Mouse (Mus musculus) embryo, embryonic 10.5 days (tissue): ENCODE results near the gene Limch1.

Source experiments
- DNase-seq: peaks from one replicate; pipeline ENCODE4 v3.0.0-alpha.2; 2015; ENCODE audit warnings: low spot score

The Limch1 gene

DNA sequence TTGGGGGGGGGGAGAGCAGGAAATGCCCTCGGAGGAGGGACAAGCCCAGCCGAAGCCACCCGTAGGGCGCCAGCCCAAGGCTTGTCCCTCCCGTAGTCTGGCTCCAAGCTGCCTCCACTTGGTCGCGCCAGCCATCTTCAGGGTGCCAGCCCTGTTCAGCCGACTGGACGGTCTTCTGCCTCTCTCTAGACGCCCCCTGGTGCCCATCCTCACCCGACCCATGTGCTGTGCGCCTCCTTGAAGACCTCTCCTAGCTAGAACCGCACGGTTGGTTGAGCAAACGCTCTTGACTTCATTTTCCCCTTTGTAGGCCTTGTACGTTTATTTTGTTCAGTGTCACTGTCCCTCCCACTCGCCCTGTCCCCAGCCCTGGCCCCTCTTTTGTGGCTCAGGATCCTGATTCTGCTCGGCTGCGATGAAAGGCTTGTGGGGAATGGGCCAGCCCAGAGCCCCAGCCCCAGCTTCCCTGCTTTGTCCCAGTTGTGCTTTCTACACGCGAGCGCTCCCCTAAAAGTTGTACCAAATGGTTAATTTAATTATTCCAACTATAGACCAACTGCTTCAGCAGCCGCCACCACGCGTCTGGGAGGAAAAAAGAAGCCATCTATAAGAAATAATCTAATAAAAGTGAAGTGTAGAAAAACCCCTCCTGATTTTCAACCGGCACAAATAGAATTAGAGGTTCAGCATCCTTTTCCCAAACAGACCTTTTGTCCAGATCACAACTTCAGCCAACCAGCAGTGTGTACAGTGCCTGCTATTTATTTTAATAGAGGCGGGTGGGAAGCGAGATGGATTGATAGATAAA is 356.4 kb downstream of the Limch1 start:
- DNase-seq, result peak; percentile 77

DNA sequence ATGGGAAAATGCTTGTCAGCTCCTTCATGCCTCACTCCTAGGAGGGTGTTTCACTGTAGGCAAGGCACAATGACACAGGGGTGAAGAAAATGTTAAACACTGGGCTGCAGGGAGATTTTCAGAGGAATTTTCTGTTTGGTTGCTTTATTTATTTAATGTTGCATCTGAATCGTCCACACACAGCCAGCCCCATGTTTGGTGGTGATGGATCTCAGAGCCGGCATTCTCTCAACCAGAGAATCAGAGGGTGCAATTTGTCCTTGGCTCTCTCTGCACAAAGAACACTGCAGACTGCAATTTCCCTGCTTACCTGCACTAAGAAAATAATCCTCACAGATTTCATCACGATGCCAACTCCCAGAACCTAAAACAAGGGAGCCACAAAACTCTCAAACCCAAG is 357.4 kb downstream of the Limch1 start:
- no peak for DNase-seq

DNA sequence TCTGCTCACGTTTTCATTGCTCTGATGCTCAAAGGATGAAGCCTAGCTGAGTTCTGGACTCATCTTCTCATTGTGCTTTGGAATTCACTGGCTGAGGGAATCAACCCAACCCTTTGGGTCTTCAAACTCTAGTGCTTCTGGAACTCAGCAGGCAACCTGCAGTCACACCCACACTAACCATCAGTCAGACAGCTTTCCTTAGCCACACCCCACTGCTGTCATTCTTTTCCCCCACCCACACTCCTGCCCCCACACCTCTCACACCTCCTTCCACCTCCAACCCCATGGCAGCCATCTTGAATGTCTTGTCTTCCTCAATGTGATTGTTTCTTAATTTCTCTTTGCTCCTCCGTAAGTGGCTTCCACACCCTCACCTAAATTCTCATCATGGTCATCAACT is 360.6 kb downstream of the Limch1 start:
- no peak for DNase-seq
